Mouse (Mus musculus) brain, embryonic 14.5 days (tissue): Measurements from ENCODE around the gene Gm13283.
"Not testable (repeated sequence)": the region's sequence is repeated elsewhere in the genome, so short reads cannot be mapped to it uniquely, and the experiment has no call there.

Experiments
- CTCF ChIP-seq: fragments of 200-500 bp; IDR thresholded peaks from 2 replicates; pipeline ENCODE4 v1.5.1; 2012; ENCODE audit warnings: inconsistent platforms, mild to moderate bottlenecking, moderate library complexity, borderline replicate concordance; ENCODE audit not compliant: insufficient read depth, insufficient read length; ENCODE audit errors: extremely low read depth
- POLR2A ChIP-seq: fragments of 200-500 bp; IDR thresholded peaks from 2 replicates; pipeline ENCODE4 v1.6.1; 2012; ENCODE audit warnings: mild to moderate bottlenecking, inconsistent platforms, borderline replicate concordance; ENCODE audit not compliant: poor library complexity, insufficient read depth, insufficient read length, severe bottlenecking; ENCODE audit errors: extremely low read depth

- not testable (repeated sequence) for TF ChIP-seq CTCF, POLR2A
Observed at GRCm38 (mm10) chr4:88781831-88782230, 21.9 kb downstream of the Gm13283 start, which contains the start of gene Ifnz.
